Mouse (Mus musculus): ENCODE results near the gene Uhrf1bp1.

The Uhrf1bp1 gene

DNA sequence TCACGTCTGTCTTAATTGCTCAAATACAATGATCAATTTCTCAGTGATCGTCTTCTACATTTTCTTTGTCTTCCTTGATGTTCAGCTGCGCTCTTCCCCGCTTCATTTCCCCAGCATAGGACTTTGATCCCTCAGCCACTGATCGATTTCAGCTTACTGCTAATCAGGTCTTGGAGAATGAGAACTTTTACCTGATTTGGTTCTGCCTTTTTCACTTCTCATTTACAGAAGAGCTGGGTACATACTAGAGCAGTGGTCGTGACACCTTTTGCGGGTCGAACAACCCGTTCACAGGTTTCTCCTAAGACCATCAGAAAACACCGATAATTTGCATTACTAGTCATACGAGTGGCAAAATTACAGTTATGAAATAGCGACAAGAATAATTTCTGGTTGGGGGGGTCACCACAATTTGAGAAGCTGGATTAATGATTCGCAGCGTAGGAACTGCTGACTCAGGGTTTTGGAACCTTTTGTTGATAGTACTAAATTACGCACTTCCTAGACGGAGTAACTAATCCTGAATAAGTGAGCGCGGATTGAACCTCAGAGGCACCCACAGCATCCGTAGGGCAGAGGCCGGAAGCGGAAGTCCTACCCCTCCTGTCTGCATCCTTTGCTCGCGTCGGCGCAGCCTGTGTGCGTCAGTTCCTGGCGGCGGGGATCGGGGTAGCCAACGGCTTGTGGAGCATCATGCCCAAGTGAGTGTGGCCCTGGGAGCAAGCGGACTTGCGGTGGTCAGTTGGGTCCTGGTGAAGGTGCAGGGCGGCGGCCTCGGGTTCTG lies 16.6 kb upstream of the Uhrf1bp1 start:
- DNase-seq: peak; percentile 97

DNA sequence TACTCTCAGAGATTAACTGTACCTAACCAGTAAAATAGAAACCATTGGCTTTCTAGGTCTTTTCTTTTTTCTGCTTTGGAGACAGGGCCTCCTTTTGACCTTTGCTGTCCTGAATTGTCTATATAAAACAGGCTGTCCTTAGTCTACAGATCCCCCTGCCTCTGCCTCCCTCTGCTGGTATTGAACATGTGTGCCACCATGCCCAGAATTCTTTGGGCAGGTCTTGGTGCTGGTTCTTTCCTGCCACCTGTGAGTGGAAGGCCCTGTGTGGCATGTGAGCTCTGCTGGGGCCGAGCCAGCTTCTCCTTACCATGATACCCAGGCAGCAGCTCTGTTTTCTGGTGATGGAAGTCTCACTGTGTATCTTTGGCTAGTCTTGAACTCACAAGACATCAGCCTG lies 7.9 kb upstream of the Uhrf1bp1 start:
- no peak for DNase-seq

DNA sequence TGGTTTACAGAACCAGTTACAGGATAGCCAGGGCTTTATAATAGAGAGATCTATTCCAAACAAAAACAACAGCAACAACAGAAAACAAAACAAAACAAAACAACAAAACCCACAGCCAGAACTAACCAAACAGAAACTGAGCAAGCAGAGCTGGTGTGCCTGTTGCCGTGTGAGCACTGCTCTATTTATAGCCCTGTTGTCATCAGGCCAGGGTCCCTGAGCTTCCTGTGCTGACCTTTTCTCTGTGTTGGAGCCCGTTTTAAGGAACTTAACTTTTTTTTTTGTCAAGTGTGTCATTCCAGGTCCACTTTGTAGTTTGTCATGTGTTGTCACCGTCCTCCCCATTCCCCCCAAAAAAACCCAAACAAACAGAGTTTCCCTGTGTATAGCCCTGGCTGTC lies 5.2 kb upstream of the Uhrf1bp1 start:
- DNase-seq: no peak

DNA sequence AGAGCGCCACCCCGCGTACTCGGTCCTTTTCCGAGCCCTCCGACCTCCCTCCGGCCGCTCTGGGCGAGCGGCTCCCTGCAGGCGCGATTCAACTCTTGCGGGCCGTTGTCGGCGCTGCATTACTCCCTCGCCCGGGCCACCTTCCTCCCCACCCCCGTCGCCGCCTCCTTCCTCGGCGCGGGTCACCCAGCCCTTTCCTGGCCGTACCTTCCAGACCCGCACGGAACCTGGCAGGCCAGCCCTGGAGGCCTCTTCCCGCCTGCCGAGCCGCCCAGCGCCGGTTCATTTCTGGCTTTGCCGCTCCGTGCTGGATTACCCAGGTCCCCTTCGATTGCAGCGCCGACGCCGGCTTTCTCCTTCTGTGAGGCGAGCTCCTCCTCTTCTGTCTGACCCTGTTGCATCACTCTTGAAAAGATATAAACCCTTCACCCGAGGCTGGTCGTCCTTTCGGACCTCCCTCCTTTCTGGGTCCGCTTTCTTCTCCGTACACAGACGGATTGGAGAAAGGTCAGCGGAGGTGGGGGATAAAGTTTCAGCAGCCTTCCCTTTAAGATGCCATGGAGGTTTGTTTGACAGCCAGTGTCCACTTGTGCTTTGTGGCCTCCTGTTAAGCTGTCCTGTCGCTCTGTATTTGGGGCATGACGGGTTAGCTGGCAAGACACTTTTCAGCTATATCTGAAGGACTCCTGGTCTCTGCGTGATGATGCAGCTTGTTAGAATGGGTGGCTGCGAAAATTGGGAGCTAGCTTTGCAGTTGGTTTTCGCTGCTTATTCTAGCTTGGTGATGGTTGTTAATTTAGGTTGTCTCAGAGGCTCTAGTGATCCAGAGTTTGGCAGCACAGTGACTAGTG lies 782 bp downstream of the Uhrf1bp1 start:
- peak; percentile 61 for DNase-seq

DNA sequence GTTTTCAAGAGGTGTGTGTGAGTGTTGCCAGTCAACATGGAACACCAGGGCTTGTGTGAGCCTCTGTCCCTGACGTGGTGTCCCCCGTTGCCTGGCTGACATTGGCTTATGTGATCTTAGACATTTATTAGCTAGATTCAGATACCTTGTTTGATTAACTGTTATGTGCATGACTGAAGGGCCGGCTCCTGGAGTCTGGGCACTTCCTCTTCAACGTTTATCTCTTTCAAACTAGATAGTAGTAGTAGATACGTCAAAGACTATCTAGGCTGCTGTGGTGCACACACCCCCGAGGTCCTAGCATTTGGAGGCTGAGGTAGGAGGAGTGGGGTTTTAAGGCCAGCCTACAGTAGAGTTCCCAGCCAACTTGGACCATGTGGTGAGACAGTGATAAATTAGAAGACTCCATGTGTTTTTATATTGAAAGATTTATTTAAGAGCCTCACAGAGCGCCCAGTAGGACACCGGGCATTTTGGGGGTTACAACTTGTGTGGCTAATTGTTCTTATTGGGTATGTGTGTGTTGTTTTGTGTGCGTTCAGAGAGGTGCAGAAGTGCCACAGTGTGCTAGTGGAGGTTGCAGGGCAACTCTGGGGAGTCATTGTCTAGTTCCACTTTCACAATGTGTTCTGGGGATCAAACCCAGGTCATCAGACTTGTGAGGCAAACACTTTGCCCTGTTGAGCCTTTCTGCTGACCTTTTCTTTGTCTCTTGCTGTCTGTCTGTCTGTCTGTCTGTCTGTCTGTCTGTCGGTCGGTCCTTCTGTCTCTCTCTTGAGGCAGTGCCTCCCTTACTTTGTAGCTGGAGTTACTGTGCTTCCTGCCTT lies 1.6 kb downstream of the Uhrf1bp1 start:
- DNase-seq: no peak

DNA sequence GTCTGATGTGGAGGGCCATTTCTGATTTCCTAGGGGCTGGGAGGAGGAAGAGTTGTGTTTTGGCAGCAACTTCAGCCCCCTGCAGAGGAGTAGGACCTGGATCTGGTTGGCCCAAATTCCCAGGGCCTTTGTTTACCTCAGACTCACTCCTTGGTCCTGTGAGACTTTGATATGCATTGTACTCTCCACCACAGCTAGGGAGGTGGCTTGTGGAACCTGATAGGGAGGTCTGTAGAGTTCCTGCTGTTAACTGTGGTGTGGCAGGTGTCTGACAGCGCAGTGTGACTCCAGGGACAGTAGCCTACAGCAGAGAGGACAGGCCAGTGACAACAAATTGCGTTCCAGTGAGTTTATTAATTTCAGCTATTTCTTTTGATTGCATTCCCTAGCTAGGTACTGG lies 2.9 kb downstream of the Uhrf1bp1 start:
- DNase-seq: no peak

DNA sequence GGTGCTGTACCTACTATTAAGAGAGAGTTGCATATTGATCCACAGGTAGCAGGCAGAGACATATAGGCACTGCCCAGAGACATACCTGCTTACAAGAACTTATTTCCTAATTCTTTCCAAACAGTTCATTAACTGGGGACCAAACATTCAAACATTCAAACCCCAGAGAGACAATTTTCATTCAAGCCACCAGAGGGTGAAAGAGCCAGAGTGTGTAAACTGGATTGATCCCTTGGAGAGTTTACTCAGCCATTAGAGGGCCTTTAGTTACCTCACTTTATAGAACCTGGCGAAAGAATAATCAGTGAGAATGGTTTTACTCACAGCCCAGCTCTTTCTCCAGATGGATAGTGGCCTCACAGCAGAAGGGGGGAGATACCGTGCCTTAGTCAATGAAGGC lies 9.2 kb downstream of the Uhrf1bp1 start:
- no peak for DNase-seq

DNA sequence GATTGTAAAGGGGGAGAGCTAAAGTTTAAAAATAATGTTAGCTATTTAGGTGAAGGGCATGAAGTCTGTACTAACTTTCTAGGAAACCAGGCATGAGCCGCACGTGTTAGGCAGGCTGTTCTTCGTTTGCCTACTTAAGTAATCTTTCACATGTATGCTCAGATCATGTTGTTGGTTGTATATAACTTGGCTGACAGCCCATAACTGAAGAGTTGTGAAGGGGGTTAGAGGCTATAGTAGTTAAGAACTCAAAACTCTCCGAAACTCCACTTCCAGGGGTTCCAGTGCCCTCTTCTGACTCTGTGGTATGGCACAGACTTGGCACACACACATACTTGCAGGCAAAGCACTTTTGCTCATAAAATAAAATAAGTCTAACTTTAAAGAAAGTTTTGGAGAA lies 10.5 kb downstream of the Uhrf1bp1 start:
- DNase-seq: no peak

DNA sequence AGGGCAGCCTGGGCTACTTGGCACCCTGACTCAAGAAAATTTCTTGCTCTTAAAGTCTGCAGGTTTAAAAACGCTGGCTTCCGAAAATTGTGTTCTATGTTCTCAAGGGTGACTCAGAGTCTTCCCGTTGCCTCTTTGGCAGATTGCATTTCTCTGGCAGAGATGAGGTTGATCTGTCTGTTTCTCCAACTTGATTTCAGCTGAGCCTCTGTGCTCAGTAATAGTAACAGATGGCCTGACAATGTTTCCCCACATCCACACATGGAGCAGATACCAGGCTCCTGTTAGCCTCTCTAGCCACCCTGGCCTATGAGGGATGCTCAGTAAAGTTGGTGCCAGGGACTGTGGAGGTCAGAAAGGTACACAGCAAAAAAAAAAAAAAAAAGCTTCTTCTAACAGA lies 15.6 kb downstream of the Uhrf1bp1 start:
- no peak for DNase-seq

DNA sequence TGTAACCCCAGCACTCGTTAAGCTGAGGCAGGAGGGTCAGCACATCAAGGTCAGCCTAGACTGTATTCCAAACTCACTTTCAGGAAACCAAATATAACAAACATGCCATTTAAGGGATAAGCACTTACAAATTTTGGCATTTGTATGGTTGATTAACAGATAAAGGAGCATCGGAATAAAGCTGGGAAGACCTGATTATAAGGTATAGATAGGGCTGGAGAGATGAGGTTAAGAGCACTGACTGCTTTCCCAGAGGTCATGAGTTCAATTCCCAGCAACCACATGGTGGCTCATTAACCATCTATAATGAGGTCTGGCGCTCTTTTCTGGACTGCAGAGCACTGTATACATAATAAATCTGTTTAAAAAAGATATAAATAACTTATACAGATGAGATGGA lies 17.3 kb downstream of the Uhrf1bp1 start:
- DNase-seq: no peak

DNA sequence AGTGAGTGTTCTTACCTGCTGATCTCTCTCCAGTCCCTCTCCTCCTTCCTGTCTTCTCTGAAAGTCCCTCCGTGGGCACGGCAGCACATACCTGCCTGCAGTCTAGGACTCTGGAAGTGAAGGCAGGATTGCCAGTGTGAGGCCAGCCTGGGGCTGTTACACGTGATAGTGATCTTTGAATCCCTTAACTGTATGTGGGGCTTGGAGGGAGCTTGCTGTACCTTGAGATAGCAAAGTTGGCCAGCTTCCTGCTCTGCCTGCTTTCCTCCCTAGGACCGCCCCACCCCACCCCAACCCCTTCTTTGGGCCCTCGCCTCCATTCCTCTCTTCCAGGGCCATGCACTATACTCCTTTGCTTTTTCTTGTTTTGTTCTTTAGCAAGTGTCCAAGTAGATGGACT lies 18.3 kb downstream of the Uhrf1bp1 start:
- DNase-seq: no peak

DNA sequence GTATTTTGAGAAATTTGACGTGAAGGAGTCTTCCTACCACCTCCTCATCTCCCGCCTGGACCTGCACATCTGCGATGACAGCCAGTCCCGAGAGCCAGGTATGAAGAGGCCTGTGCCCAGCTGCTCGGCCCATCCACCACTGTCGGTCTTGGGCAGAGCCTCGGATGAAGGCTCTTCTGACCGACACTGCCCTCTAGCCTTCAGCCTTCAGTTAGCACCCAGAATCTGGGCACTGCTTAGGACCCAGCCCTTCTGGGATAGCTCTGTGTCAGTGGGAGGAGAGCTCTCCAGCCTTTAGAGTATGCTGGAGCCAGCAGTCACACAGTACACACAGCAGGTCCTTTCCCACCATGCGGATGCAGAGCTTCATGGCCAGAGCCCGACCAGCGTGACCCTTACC lies 25.3 kb downstream of the Uhrf1bp1 start:
- DNase-seq: no peak

DNA sequence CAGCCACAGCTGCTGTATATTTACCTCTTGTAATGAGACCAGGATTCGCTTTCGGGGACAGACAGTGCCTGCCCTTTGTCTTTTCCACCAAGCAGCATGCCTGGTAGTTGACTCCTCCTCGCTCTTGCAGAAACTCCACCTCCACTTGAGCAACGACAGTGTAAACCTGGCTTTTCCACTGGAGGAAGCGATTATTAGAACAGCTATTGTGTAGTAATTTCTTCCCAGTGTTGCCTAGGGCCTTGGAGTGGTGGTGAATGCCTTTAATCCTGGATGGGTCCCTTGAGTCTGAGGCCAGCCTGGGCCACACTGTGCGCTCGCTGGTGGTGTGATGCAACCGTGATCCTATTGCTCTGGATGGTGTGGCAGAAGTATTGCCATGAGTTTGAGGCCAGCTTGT lies 26.9 kb downstream of the Uhrf1bp1 start:
- DNase-seq: no peak

DNA sequence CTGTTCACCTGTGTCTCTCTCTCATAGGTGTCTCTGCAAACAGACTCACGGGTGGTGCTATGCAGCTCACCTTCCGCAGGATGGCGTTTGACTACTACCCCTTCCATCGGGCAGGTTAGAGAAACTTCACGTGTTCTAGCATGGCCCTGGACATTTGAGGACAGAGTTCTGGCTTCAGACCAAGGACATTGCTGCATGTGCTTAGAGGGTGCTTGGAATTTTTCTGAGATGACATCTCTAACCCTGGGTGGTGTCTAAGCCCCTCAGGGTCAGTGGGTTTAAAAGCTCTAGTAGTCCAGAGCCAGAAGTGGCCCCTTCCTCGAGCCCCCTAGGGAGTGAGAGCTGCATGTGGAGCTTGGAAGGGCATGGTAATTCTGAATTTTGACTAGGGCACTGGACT lies 27.8 kb downstream of the Uhrf1bp1 start:
- no peak for DNase-seq

DNA sequence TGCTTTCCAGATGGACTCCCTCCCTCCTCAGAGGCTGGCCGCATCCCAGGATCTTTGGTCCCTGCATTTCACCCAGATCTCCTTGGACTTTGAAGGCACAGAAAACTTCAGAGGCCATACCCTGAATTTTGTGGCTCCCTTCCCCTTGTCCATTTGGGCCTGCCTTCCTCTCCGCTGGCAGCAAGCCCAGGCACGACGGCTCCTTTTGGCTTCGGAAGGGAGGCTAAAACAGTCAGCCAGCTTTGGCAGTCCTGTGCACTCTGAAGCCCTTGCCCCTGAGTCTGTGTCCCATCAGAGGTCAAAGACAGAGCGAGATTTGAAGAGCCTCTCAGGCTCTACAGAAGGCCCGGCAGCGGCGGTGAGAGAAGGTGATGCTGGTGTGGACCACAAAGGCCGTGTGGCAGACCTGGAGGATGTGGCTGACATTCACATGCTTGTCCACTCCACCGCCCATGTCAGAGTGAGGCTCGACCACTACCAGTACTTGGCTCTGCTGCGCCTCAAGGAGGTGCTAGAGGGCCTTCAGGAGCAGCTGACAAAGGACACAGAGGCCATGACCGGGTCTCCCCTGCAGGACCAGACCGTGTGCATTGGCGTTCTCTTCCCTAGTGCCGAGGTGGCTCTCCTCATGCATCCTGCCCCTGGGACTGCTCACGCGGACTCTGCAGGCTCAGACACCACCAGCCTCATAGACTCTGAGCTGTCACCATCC lies 30.4 kb downstream of the Uhrf1bp1 start:
- no peak for DNase-seq

DNA sequence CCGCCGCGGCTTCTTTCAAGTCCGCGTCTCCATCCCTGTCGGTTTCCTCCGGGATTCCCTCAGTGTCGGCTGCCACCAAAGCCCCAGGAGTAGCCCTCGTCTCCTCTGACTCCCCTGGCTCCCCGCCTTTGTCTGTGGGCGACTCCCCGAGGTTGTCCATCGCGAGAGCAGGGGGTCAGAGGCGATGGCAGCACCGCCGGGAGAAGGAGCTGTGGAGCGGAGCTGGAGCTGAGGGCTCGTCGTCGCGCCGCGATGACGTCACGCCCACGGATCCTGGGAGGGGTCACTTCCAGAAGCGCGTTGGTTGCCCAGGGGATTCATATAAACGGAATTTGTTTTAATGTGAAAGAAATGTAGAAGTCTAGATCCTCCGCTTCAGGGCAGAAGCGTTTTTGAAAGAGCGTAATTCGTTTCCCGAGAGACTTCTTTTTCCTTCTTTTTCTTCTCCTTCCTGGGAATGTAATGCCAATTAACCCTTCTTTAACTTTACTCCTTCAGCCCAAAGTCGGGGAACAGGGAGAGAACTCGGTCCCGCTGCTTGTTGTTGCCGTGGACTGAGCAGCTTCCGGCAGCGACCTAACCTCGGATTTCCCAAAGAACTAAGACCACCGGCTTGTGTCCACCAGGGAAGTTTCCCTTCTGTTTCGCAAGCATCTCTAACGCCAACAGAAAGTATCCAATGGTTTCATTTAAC lies 51.4 kb downstream of the Uhrf1bp1 start:
- DNase-seq: peak; percentile 91

DNA sequence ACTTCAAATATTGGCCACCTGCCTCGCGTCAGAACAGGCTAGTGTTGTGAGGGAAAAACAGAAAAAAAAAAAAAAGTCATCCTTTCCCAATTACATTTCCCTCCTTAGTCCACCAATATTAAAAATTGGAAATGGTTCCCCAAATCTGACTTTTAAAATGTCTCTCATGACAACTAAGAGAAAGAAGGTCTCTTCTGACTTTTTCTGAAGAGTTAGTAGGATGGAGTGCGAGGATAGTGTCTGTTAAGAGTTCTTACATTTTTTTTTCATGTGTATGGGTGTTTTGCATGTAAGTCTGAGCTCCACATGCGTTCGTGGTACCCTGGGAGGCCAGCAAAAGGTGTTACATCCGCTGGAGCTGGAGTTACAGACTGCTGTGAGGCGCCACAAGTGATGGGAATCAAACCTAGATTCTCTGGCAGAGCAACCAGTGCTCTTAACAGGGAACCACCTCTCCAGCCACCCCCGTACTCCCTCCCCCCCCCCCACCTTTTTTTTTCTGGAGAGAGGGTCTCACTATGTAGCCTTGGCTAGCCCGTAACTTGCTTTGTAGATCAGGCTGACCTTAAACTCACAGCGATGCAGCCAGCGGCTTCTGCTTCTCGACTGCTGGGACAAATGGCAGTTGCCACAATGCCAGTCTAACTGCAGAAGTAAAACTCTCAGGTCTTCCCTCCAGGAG lies 52.1 kb downstream of the Uhrf1bp1 start:
- peak; percentile 65 for DNase-seq

DNA sequence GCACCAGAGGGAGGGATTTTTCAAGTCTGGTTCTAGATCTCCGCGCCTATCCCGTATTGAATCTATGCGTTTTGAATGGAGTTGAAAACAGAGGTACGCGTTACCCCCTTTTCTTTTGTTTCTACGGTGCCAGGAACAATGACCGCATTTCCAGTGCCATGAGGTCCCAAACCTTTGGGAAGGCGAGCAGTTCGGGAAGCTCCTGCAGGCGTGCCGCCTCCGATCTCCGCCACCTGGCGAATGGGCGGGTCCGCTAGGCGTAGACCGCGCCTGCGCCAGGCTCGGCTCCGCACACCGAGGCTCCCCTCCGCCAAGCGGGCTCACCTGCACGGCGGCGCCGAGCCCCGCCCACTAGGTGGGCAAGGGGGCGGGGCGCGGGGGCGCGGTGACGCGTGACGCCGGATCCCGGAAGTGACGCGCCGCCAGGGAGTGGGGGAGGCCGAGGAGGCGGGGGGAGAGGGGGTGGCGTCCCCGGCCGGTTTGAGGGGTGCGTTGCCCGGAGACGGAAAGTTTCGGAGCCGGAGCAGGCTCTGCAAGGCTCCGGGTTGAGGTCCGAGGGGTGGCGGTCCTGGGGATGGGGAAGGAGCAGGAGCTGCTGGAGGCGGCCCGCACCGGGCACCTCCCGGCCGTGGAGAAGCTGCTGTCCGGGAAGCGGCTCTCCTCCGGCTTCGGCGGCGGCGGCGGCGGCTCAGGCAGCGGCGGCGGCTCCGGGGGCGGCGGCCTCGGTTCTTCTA lies 52.8 kb downstream of the Uhrf1bp1 start, which contains the start of gene Anks1:
Gene Anks1 (plus strand): TSS at position 419 of the 734 bp plus-strand sequence.
- DNase-seq: peak; percentile 86

DNA sequence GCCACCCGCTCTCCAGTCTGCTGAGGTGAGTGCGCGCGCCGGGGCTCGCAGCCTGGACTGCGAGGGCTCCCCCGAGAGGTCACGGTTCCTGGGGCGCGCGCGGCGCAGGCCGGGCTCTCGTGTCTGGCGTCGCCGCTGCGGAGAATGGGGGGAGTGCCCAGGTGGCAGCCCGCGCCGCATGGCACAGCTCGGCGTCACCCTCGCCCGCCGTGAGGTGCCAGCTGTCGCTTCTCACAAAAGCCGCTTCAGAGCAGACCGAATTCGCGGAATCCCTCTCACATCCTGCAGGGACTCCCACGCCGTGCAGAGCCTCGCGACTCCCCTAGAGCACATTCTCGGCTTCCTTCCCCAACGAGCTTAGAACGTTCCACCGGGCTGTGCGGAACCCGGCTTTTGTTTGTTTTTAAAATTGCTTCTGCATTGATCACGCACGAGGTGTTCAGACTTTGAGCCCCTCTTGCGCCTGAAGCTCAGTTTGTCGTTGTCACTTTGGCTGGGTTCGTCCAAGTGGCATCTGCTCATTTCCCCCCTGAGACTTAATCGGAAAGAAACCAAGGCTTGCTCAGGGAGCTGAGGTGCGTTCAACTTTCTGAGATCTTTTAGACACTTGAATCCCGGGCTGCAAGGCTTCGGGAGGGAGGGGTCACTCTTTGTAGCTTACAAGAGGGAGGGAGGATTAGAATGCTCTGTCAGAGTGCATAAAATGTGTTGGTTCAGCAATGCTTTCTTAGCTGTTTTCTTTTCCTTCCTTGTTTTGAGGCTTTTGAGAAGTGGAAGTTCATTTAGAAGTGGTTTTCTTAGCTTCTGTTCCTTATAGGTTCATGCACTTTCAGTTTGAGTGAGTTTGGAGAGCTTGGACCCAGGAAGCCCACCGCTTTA lies 53.6 kb downstream of the Uhrf1bp1 start, which contains the start of gene Taf11:
Gene Taf11 (minus strand): TSS at position 223 of the 879 bp plus-strand sequence.
- no peak for DNase-seq

Data from kidney, adult 11 months (tissue).